Mouse (Mus musculus) CH12.LX (cell line): ENCODE measurements around the gene Nup205. TPM values are rescaled to one million over a fixed set of nuclear protein-coding genes. Genes with fewer than 3 reads are reported as not detected.

Experiments
- DNase-seq: peaks from one replicate; pipeline ENCODE4 v3.0.0-alpha.2; 2013; ENCODE audit errors: extremely low read depth
- H3K27ac ChIP-seq: 2 replicates; pipeline ENCODE4 v1.5.1; 2012; ENCODE audit warnings: low read depth, mild to moderate bottlenecking, control low read depth, moderate library complexity; ENCODE audit not compliant: insufficient read depth
- H3K27me3 ChIP-seq: replicated peaks from 2 replicates; pipeline ENCODE3; 2012; ENCODE audit warnings: inconsistent platforms
- H3K36me3 ChIP-seq, 2 experiments: replicated peaks in 1 of 2; 2 replicates each; pipeline versions ENCODE3 to v1.6.1; 2012; ENCODE audit warnings: inconsistent platforms in 1 of 2, low read length in 1 of 2, mild to moderate bottlenecking in 1 of 2, mixed read lengths in 1 of 2, moderate library complexity in 1 of 2; ENCODE audit not compliant: control insufficient read depth in 1 of 2, insufficient read depth in 1 of 2
- H3K4me1 ChIP-seq, 2 experiments: 2 replicates each; pipeline ENCODE4 v1.6.1; 2012; ENCODE audit warnings: inconsistent platforms in 1 of 2, moderate library complexity in 1 of 2; ENCODE audit not compliant: insufficient read depth in 2 of 2, control insufficient read depth in 1 of 2
- H3K4me2 ChIP-seq: 2 replicates; pipeline ENCODE4 v1.6.1; 2012; ENCODE audit warnings: low read depth, mild to moderate bottlenecking, control low read depth; ENCODE audit not compliant: poor library complexity, insufficient read depth, severe bottlenecking
- H3K4me3 ChIP-seq, 3 experiments: fragments of 150-350 bp in 1 of 3; sonication (generic) in 1 of 3; replicated peaks in 1 of 3; 2 replicates each; pipeline versions ENCODE3 to v1.5.1; 2011 to 2012; ENCODE audit warnings: low read depth in 2 of 3, low read length in 2 of 3, mild to moderate bottlenecking in 2 of 3, moderate library complexity in 2 of 3, control low read depth in 1 of 3, improper control_type of control experiment in 1 of 3, inconsistent platforms in 1 of 3, mixed read lengths in 1 of 3; ENCODE audit not compliant: poor library complexity in 1 of 3
- H3K79me2 ChIP-seq: replicated peaks from 2 replicates; pipeline ENCODE4 v1.6.1; 2012; ENCODE audit warnings: mild to moderate bottlenecking, moderate library complexity; ENCODE audit not compliant: control insufficient read depth, poor library complexity, insufficient read depth, severe bottlenecking; ENCODE audit errors: extremely low read depth
- H3K9ac ChIP-seq: 2 replicates; pipeline ENCODE4 v1.6.1; 2012; ENCODE audit warnings: low read depth, mild to moderate bottlenecking, control low read depth, moderate library complexity; ENCODE audit not compliant: insufficient read depth
- H3K9me3 ChIP-seq: replicated peaks from 2 replicates; pipeline ENCODE3; 2012; ENCODE audit warnings: low read length, inconsistent platforms, mixed read lengths
- CHD1 ChIP-seq: IDR thresholded peaks from 2 replicates; pipeline ENCODE4 v1.6.1; 2012; ENCODE audit warnings: low read depth, low read length, improper control_type of control experiment, inconsistent platforms
- CHD2 ChIP-seq: IDR thresholded peaks from 2 replicates; pipeline ENCODE4 v1.6.1; 2011; ENCODE audit warnings: low read length, improper control_type of control experiment
- CTCF ChIP-seq, 2 experiments: IDR thresholded peaks in 1 of 2; conservative IDR thresholded peaks in 1 of 2; 2 replicates each; pipeline ENCODE4 v1.5.1; 2011 to 2012; ENCODE audit warnings: low read depth in 2 of 2, low read length in 2 of 2, improper control_type of control experiment in 1 of 2, inconsistent platforms in 1 of 2, mild to moderate bottlenecking in 1 of 2, moderate library complexity in 1 of 2
- ELF1 ChIP-seq: IDR thresholded peaks from 2 replicates; pipeline ENCODE4 v1.6.1; 2014; ENCODE audit warnings: low read depth, mild to moderate bottlenecking, inconsistent platforms, low read length, improper control_type of control experiment
- ETS1 ChIP-seq: conservative IDR thresholded peaks from 2 replicates; pipeline ENCODE4 v1.6.1; 2012; ENCODE audit warnings: low read depth, mild to moderate bottlenecking, inconsistent platforms, low read length, improper control_type of control experiment, moderate library complexity
- GABPA ChIP-seq: IDR thresholded peaks from 2 replicates; pipeline ENCODE4 v1.6.1; 2012; ENCODE audit warnings: low read depth, low read length, improper control_type of control experiment, inconsistent platforms; ENCODE audit not compliant: insufficient replicate concordance
- HCFC1 ChIP-seq: IDR thresholded peaks from 2 replicates; pipeline ENCODE4 v1.6.1; 2012; ENCODE audit warnings: low read depth, mild to moderate bottlenecking, inconsistent platforms, low read length, improper control_type of control experiment
- JUND ChIP-seq: conservative IDR thresholded peaks from 2 replicates; pipeline ENCODE4 v1.6.1; 2011; ENCODE audit warnings: low read depth, low read length, improper control_type of control experiment
- KAT2A ChIP-seq: IDR thresholded peaks from 2 replicates; pipeline ENCODE4 v1.6.1; 2012; ENCODE audit warnings: low read length, improper control_type of control experiment, inconsistent platforms; ENCODE audit not compliant: insufficient replicate concordance
- MAX ChIP-seq: IDR thresholded peaks from 2 replicates; pipeline ENCODE4 v1.6.1; 2011; ENCODE audit warnings: low read length, improper control_type of control experiment
- MAZ ChIP-seq: IDR thresholded peaks from 2 replicates; pipeline ENCODE4 v1.6.1; 2012; ENCODE audit warnings: low read depth, mild to moderate bottlenecking, inconsistent platforms, low read length, improper control_type of control experiment, moderate library complexity
- MEF2A ChIP-seq: IDR thresholded peaks from 2 replicates; pipeline ENCODE4 v1.6.1; 2014; ENCODE audit warnings: low read depth, mild to moderate bottlenecking, inconsistent platforms, low read length, improper control_type of control experiment, borderline replicate concordance
- MXI1 ChIP-seq: IDR thresholded peaks from 2 replicates; pipeline ENCODE4 v1.6.1; 2011; ENCODE audit warnings: mild to moderate bottlenecking, low read depth, low read length, improper control_type of control experiment
- MYC ChIP-seq: IDR thresholded peaks from 2 replicates; pipeline ENCODE4 v1.6.1; 2011; ENCODE audit warnings: low read depth, mild to moderate bottlenecking, improper control_type of control experiment, low read length
- NRF1 ChIP-seq: IDR thresholded peaks from 2 replicates; pipeline ENCODE4 v1.6.1; 2014; ENCODE audit warnings: low read depth, mild to moderate bottlenecking, inconsistent platforms, low read length, improper control_type of control experiment, moderate library complexity
- POLR2A ChIP-seq: IDR thresholded peaks from 2 replicates; pipeline ENCODE4 v1.6.1; 2011; ENCODE audit warnings: low read depth, mild to moderate bottlenecking, improper control_type of control experiment, low read length
- SIN3A ChIP-seq: IDR thresholded peaks from 2 replicates; pipeline ENCODE4 v1.6.1; 2012; ENCODE audit warnings: low read length, improper control_type of control experiment, inconsistent platforms
- TBP ChIP-seq: conservative IDR thresholded peaks from 2 replicates; pipeline ENCODE4 v1.6.1; 2011; ENCODE audit warnings: low read depth, low read length, improper control_type of control experiment
- TCF12 ChIP-seq: IDR thresholded peaks from 2 replicates; pipeline ENCODE4 v1.6.1; 2014; ENCODE audit warnings: low read depth, mild to moderate bottlenecking, inconsistent platforms, low read length, improper control_type of control experiment
- UBTF ChIP-seq: IDR thresholded peaks from 2 replicates; pipeline ENCODE4 v1.6.1; 2012; ENCODE audit warnings: low read depth, mild to moderate bottlenecking, inconsistent platforms, low read length, improper control_type of control experiment, moderate library complexity
- USF1 ChIP-seq: IDR thresholded peaks from 2 replicates; pipeline ENCODE4 v1.6.1; 2014; ENCODE audit warnings: low read depth, mild to moderate bottlenecking, inconsistent platforms, low read length, improper control_type of control experiment
- USF2 ChIP-seq: conservative IDR thresholded peaks from 2 replicates; pipeline ENCODE4 v1.6.1; 2011; ENCODE audit warnings: low read depth, low read length, improper control_type of control experiment
- ZKSCAN1 ChIP-seq: IDR thresholded peaks from 2 replicates; pipeline ENCODE4 v1.6.1; 2012; ENCODE audit warnings: low read depth, inconsistent platforms, low read length, improper control_type of control experiment, borderline replicate concordance
- ZNF384 ChIP-seq: IDR thresholded peaks from 2 replicates; pipeline ENCODE4 v1.6.1; 2012; ENCODE audit warnings: low read depth, low read length, improper control_type of control experiment, inconsistent platforms
- dilution Hi-C: fragments of 300-500 bp; cut with MboI; formaldehyde crosslinking; loops from 2 replicates; pipeline ENCODE4 v1.14.3; 2020; ENCODE audit warnings: low sequenced_read_pairs; ENCODE audit not compliant: extremely low pct_unique_long_range_greater_than_20kb, extremely low pct_ligation_motif_present
- in situ Hi-C: fragments of 300-500 bp; cut with MboI; formaldehyde crosslinking; loops from 3 replicates; pipeline ENCODE4 v1.14.3; 2019; ENCODE audit warnings: low sequenced_read_pairs, low pct_ligation_motif_present, low pct_unique_long_range_greater_than_20kb, mixed read lengths
- polyA plus RNA-seq: library from polyadenylated mRNA; unstranded; fragments of >175 nt; gene quantifications from 2 replicates; pipeline ENCODE4 v1.2.1, GENCODE M21; 2012; ENCODE audit warnings: low read depth; ENCODE audit not compliant: insufficient read length
- total RNA-seq, 2 experiments: library from RNA; depleted of rRNA; stranded (reverse); fragments of 300-350 nt in 1 of 2; fragments of >200 nt in 1 of 2; gene quantifications; 2 replicates each; pipeline ENCODE4 v1.2.3; 2012 to 2014

Nup205 gene
- total RNA-seq (2012; rRNA removed) (82.0 and 93.0 TPM in 2 replicates), total RNA-seq (2014; rRNA removed) (108 and 114 TPM in 2 replicates), polyA plus RNA-seq (103 and 121 TPM in 2 replicates)

GRCm38 (mm10) chr6:35176979-35177649, at the start of gene Nup205:
Nup205 (plus strand) TSS chr6:35177421.
- H3K79me2 ChIP-seq = peaks cover 41% of the 10 kb centered on the region
- peak within 1 kb of the TSS; percentile 91 for H3K27ac ChIP-seq
- in situ Hi-C loops = no loop called here
- dilution Hi-C loops = no loop called here
- no peaks in the 10 kb centered on the region for H3K9me3 ChIP-seq
- H3K4me1 ChIP-seq = peaks cover 5 to 38% of the 10 kb centered on the region in 2 experiments
- no peaks in the 10 kb centered on the region for H3K27me3 ChIP-seq
- peak within 1 kb of the TSS; percentile 25 for H3K4me2 ChIP-seq
- peaks cover 0 to 12% of the 10 kb centered on the region in 2 experiments for H3K36me3 ChIP-seq
- peak; percentile 77 for TF ChIP-seq POLR2A
- TF ChIP-seq SIN3A = peak; percentile 68
- TF ChIP-seq USF2 = no peak
- peak; percentile 99 for TF ChIP-seq MAX
- TF ChIP-seq JUND = 0 out of 2 replicates have a peak, but pooled peaks have one; percentile 9
- no peak for TF ChIP-seq USF1
- TF ChIP-seq KAT2A = peak; percentile 91; the same call in 1 of the 2 replicates
- no peak for TF ChIP-seq CHD1
- peak in 1 of 2 experiments; percentile 17; a peak in 2 of 4 replicates for TF ChIP-seq CTCF (conservative IDR thresholded peaks at IDR 0.05 in 1 of 2, IDR thresholded peaks at IDR 0.05 in 1 of 2; ENCODE audit: low read depth in 2 of 2, low read length in 2 of 2)
- TF ChIP-seq HCFC1 = peak; percentile 93
- peak; percentile 48 for TF ChIP-seq ELF1
- TF ChIP-seq ZKSCAN1 = no peak
- peak; percentile 45 for TF ChIP-seq NRF1
- no peak for TF ChIP-seq CHD2
- TF ChIP-seq UBTF = 0 out of 2 replicates have a peak, but pooled peaks have one; percentile 47
- no peak for TF ChIP-seq ETS1
- peak; percentile 98 for TF ChIP-seq TBP
- 0 out of 2 replicates have a peak, but pooled peaks have one; percentile 70 for TF ChIP-seq TCF12
- TF ChIP-seq MYC = no peak
- TF ChIP-seq MAZ = 0 out of 2 replicates have a peak, but pooled peaks have one; percentile 17
- TF ChIP-seq MXI1 = no peak; the same call in 1 of the 2 replicates
- TF ChIP-seq ZNF384 = peak; percentile 82
- peak; percentile 64; the same call in 1 of the 2 replicates for TF ChIP-seq GABPA
- no peak for TF ChIP-seq MEF2A
- peak within 1 kb of the TSS; percentile 90 for H3K9ac ChIP-seq
- H3K4me3 ChIP-seq = peak within 1 kb of the TSS; percentile 71 to 95 (median 89)
- DNase-seq = peak; percentile 90
